Mouse (Mus musculus): Measurements from ENCODE around the gene Thrb.

DNA sequence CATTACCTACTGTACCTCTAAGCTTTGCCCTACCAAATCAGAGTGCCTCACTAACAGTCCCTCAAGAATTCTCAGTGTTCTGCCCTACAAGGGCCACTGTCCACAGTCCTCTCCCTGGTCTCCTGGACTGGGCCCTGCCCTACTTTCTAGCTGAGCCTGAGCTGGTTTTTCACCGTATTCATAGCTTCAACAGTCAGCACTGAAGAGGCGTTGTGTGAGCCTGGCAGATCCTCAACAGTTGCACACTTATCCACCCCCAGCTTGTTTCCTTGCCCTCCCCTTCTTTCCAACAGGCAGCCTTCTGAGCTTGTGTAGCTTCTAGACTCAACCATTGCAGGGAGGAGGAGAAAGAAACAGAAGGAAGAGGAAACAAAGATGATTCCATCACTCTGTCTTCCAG is 158.0 kb downstream of the Thrb start:
- no peak for TF ChIP-seq CTCF (conservative IDR thresholded peaks at IDR 0.05; ENCODE audit: insufficient read depth, insufficient read length, low read depth, low read length)
- TF ChIP-seq POLR2A (IDR thresholded peaks at IDR 0.05; ENCODE audit: low read depth, low read length): no peak
